Mouse (Mus musculus) G1E (cell line): ENCODE measurements around the gene Stard3.

Experiments
- CTCF ChIP-seq: IDR thresholded peaks from 2 replicates; pipeline ENCODE4 v1.5.1; 2012; ENCODE audit warnings: low read depth, low read length, inconsistent platforms, mixed read lengths
- GATA2 ChIP-seq: IDR thresholded peaks from 2 replicates; pipeline ENCODE4 v1.6.1; 2012; ENCODE audit warnings: low read depth, low read length, inconsistent platforms, borderline replicate concordance
- TAL1 ChIP-seq: conservative IDR thresholded peaks from 2 replicates; pipeline ENCODE4 v1.6.1; 2012; ENCODE audit warnings: low read depth, low read length, inconsistent platforms, mixed read lengths

GRCm38 (mm10) chr11:98414162-98414561 is 56.0 kb downstream of the Stard3 start:
- TF ChIP-seq GATA2 (no peak), CTCF (no peak), TAL1 (no peak)
